Mouse (Mus musculus) neural tube, embryonic 13.5 days (tissue): Measurements from ENCODE around the gene Cdc34b. TPM values are rescaled to one million over a fixed set of nuclear protein-coding genes. Genes with fewer than 3 reads are reported as not detected.

ENCODE experiments used
- ATAC-seq: fragments of 200-750 bp; cut with Nextera tagmentation; 2 replicates; pipeline ENCODE4 v1.8.0; 2017; ENCODE audit warnings: low read depth, mild to moderate bottlenecking, moderate TSS enrichment, moderate library complexity
- H3K27ac ChIP-seq: fragments of 300-500 bp; sonication (generic); replicated peaks from 2 replicates; pipeline ENCODE4 v1.5.1; 2015; ENCODE audit warnings: moderate library complexity, mild to moderate bottlenecking, inconsistent platforms
- H3K27me3 ChIP-seq: fragments of 300-500 bp; sonication (generic); 2 replicates; pipeline ENCODE4 v1.6.1; 2015; ENCODE audit warnings: mild to moderate bottlenecking, inconsistent platforms
- H3K36me3 ChIP-seq: fragments of 300-500 bp; sonication (generic); 2 replicates; pipeline ENCODE4 v1.6.1; 2015; ENCODE audit warnings: mild to moderate bottlenecking, inconsistent platforms
- H3K4me1 ChIP-seq: fragments of 300-500 bp; sonication (generic); replicated peaks from 2 replicates; pipeline ENCODE4 v1.6.1; 2015; ENCODE audit warnings: inconsistent platforms
- H3K4me2 ChIP-seq: fragments of 300-500 bp; sonication (generic); 2 replicates; pipeline ENCODE4 v1.6.1; 2015; ENCODE audit warnings: inconsistent platforms, mild to moderate bottlenecking, moderate library complexity
- H3K4me3 ChIP-seq: fragments of 300-500 bp; sonication (generic); 2 replicates; pipeline ENCODE4 v1.5.1; 2015; ENCODE audit warnings: mild to moderate bottlenecking, inconsistent platforms
- H3K9ac ChIP-seq: fragments of 300-500 bp; sonication (generic); 2 replicates; pipeline ENCODE4 v1.6.1; 2015; ENCODE audit warnings: moderate library complexity, mild to moderate bottlenecking, inconsistent platforms
- H3K9me3 ChIP-seq: fragments of 300-500 bp; sonication (generic); 2 replicates; pipeline ENCODE4 v1.6.1; 2016; ENCODE audit warnings: inconsistent platforms
- polyA plus RNA-seq: library from polyadenylated mRNA; unstranded; fragments of >200 nt; fragmentation: Nextera tagmentation; extraction: Ambion mirVana; gene quantifications from 2 replicates; pipeline ENCODE4 v1.2.1, GENCODE M21; 2015

Gene Cdc34b
- polyA plus RNA-seq, 1 experiment from 2014 or later = not detected

- ATAC-seq = no peak
- Histone ChIP-seq H3K4me2 (no peak overlapping the region), H3K9ac (no peak overlapping the region), H3K27ac (no peak overlapping the region), H3K4me3 (no peak overlapping the region), H3K27me3 (no peaks in the 10 kb centered on the region), H3K9me3 (no peaks in the 10 kb centered on the region), H3K36me3 (no peaks in the 10 kb centered on the region), H3K4me1 (no peaks in the 10 kb centered on the region)
These were observed 50.1 kb downstream of the Cdc34b start for GRCm38 (mm10) chr11:94791700-94792099.

Other genes with a start within 250 kb of the Cdc34b start
- 0.24 and 0.51 TPM in 2 replicates for gene Epn3, start 241.8 kb upstream of the Cdc34b start, polyA plus RNA-seq
- 1.9 and 2.1 TPM in 2 replicates for gene Mycbpap, start 220.0 kb upstream of the Cdc34b start, polyA plus RNA-seq
- 4.7 and 5.4 TPM in 2 replicates for gene Rsad1, start 192.5 kb upstream of the Cdc34b start, polyA plus RNA-seq
- 0.45 and 1.7 TPM in 2 replicates for gene Chad, start 176.7 kb upstream of the Cdc34b start, polyA plus RNA-seq
- gene Acsf2, start 139.9 kb upstream of the Cdc34b start, polyA plus RNA-seq = 2.0 and 2.2 TPM in 2 replicates
- gene Lrrc59, start 112.0 kb upstream of the Cdc34b start, polyA plus RNA-seq = 169 and 170 TPM in 2 replicates
- gene Mrpl27, start 88.0 kb upstream of the Cdc34b start, polyA plus RNA-seq = 144 and 147 TPM in 2 replicates
- gene Eme1, start 87.8 kb upstream of the Cdc34b start, polyA plus RNA-seq = 5.0 and 5.2 TPM in 2 replicates
- gene Xylt2, start 64.3 kb upstream of the Cdc34b start, polyA plus RNA-seq = 16.0 and 16.1 TPM in 2 replicates
- 0.23 and 0.29 TPM in 2 replicates for gene Gm11541, start 37.3 kb upstream of the Cdc34b start, polyA plus RNA-seq
- not detected in 2 replicates for gene Tmem92, start 40.9 kb downstream of the Cdc34b start, polyA plus RNA-seq
- 187 and 207 TPM in 2 replicates for gene Col1a1, start 194.4 kb downstream of the Cdc34b start, polyA plus RNA-seq
- not detected in 2 replicates for gene Hils1, start 225.8 kb downstream of the Cdc34b start, polyA plus RNA-seq
- gene Sgca, start 234.5 kb downstream of the Cdc34b start, polyA plus RNA-seq = 1.8 TPM in 1 of 2 replicates, not detected in the other
- 18.0 and 19.3 TPM in 2 replicates for gene Ppp1r9b, start 249.3 kb downstream of the Cdc34b start, polyA plus RNA-seq